9 mouse cellular contexts compared by ENCODE assay signal in genomic region chr2:119202914-119203453, GRCm38 (mm10). TPM values are rescaled to one million over a fixed set of nuclear protein-coding genes. Genes with fewer than 3 reads are reported as not detected.
DNase-seq lines count a peak whose midpoint lies in the region; ATAC-seq and TF ChIP-seq lines count a peak whose summit lies in the region.
"Had no signal": no experiment of that assay in that cellular context is flagged by ENCODE, and none has a peak within 500 bp of the region (broad histone marks: within the 10 kb centered on the region; RNA-seq: fewer than 3 reads in every experiment).

No protein-coding gene starts in this region.

- H3K9ac ChIP-seq in heart, embryonic 12.5 days: no peak overlapping the region
- H3K9ac ChIP-seq in forebrain, embryonic 13.5 days: no peak overlapping the region

- H3K4me1 ChIP-seq in heart, embryonic 12.5 days (replicated peaks): peaks cover 18% of the 10 kb centered on the region
- H3K4me1 ChIP-seq in cerebellum, adult 2 months (ENCODE audit: control insufficient read depth, insufficient read depth, low read length): no peaks in the 10 kb centered on the region; the same call in 1 of the 2 replicates
- H3K4me1 ChIP-seq in forebrain, embryonic 13.5 days: peaks cover 27% of the 10 kb centered on the region

- WGBS in heart, embryonic 12.5 days: 60% methylated on average over 5 of the region's 5 CpGs
- 53% methylated on average over 5 of the region's 5 CpGs for WGBS in cerebellum, adult 2 months
- 62% methylated on average over 5 of the region's 5 CpGs for WGBS in forebrain, embryonic 13.5 days

- no peak; the same call in 1 of the 2 replicates for ATAC-seq in heart, embryonic 12.5 days (ENCODE audit: insufficient number of reproducible peaks, low FRiP score)
- no peak for ATAC-seq in forebrain, embryonic 13.5 days

- H3K27me3 ChIP-seq in heart, embryonic 12.5 days (replicated peaks): no peaks in the 10 kb centered on the region
- H3K27me3 ChIP-seq in cerebellum, adult 2 months (ENCODE audit: control insufficient read depth, insufficient read depth, low read length): no peaks in the 10 kb centered on the region
- no peaks in the 10 kb centered on the region for H3K27me3 ChIP-seq in forebrain, embryonic 13.5 days

- no peak for TF ChIP-seq POLR2A in cerebellum, adult 2 months (IDR thresholded peaks at IDR 0.05; ENCODE audit: borderline replicate concordance, insufficient read depth, low read length)

- H3K27ac ChIP-seq in heart, embryonic 12.5 days (ENCODE audit: poor library complexity, severe bottlenecking): no peak overlapping the region
- no peak overlapping the region for H3K27ac ChIP-seq in cerebellum, adult 2 months (ENCODE audit: insufficient read depth, low read length)
- H3K27ac ChIP-seq in forebrain, embryonic 13.5 days: no peak overlapping the region
- H3K27ac ChIP-seq: forebrain, embryonic 10.5 days had no signal

- no peak for TF ChIP-seq CTCF in cerebellum, adult 2 months (IDR thresholded peaks at IDR 0.05; ENCODE audit: borderline replicate concordance, insufficient read depth, low read depth, low read length)

- no peak overlapping the region for H3K4me2 ChIP-seq in heart, embryonic 12.5 days
- H3K4me2 ChIP-seq in forebrain, embryonic 13.5 days: no peak overlapping the region

- DNase-seq in heart, adult 11 months: peak; percentile 94
- DNase-seq in right cerebral cortex, postnatal 4 days: peak; percentile 17
- DNase-seq in right cerebral cortex, adult 18-20 months: no peak
- peak; percentile 77 for DNase-seq in kidney, postnatal 10 days
- no peak for DNase-seq in frontal cortex, postnatal 25 days (ENCODE audit: low spot score in 2 of 2)
- no peak for DNase-seq in cerebellum, adult 2 months

- H3K9me3 ChIP-seq in heart, embryonic 12.5 days (replicated peaks): no peaks in the 10 kb centered on the region
- no peaks in the 10 kb centered on the region for H3K9me3 ChIP-seq in forebrain, embryonic 13.5 days (replicated peaks)
- H3K9me3 ChIP-seq: forebrain, embryonic 10.5 days had no signal

- no peaks in the 10 kb centered on the region for H3K36me3 ChIP-seq in heart, embryonic 12.5 days
- no peaks in the 10 kb centered on the region for H3K36me3 ChIP-seq in forebrain, embryonic 13.5 days (ENCODE audit: poor library complexity, severe bottlenecking)
- H3K36me3 ChIP-seq: forebrain, embryonic 10.5 days had no signal

- no peak overlapping the region for H3K4me3 ChIP-seq in heart, embryonic 12.5 days
- no peak overlapping the region for H3K4me3 ChIP-seq in cerebellum, adult 2 months (replicated peaks; ENCODE audit: insufficient read depth, low read depth, low read length)
- H3K4me3 ChIP-seq in forebrain, embryonic 13.5 days: no peak overlapping the region
- H3K4me3 ChIP-seq: forebrain, embryonic 10.5 days had no signal

RNA-seq across cellular contexts. Expression of gene Zfyve19, which starts 5.4 kb away (rescaled TPM):
- 31.6 and 36.5 TPM in 2 replicates for polyA plus RNA-seq in heart, embryonic 12.5 days (2016; fragmentation: Nextera tagmentation; extraction: Ambion mirVana)
- polyA plus RNA-seq in cerebellum, adult 2 months (2012; rRNA removed): 62.7 and 65.6 TPM in 2 replicates
- polyA plus RNA-seq in forebrain, embryonic 13.5 days (2015; fragmentation: Nextera tagmentation; extraction: Ambion mirVana): 49.3 and 53.9 TPM in 2 replicates

RNA-seq across cellular contexts. Expression of gene Dnajc17, which starts 5.6 kb away (rescaled TPM):
- polyA plus RNA-seq in heart, embryonic 12.5 days (2016; fragmentation: Nextera tagmentation; extraction: Ambion mirVana): 12.0 and 12.6 TPM in 2 replicates
- 23.0 and 23.7 TPM in 2 replicates for polyA plus RNA-seq in cerebellum, adult 2 months (2012; rRNA removed)
- 25.0 and 25.2 TPM in 2 replicates for polyA plus RNA-seq in forebrain, embryonic 13.5 days (2015; fragmentation: Nextera tagmentation; extraction: Ambion mirVana)

RNA-seq across cellular contexts. Expression of gene Ppp1r14d, which starts 26.7 kb away (rescaled TPM):
- not detected in 2 replicates for polyA plus RNA-seq in heart, embryonic 12.5 days (2016; fragmentation: Nextera tagmentation; extraction: Ambion mirVana)
- not detected in 2 replicates for polyA plus RNA-seq in cerebellum, adult 2 months (2012; rRNA removed)
- polyA plus RNA-seq in forebrain, embryonic 13.5 days (2015; fragmentation: Nextera tagmentation; extraction: Ambion mirVana): not detected in 2 replicates

RNA-seq across cellular contexts. Expression of gene Gm14137, which starts 28.7 kb away (rescaled TPM):
- polyA plus RNA-seq in heart, embryonic 12.5 days (2016; fragmentation: Nextera tagmentation; extraction: Ambion mirVana): 0.34 and 0.46 TPM in 2 replicates
- polyA plus RNA-seq in cerebellum, adult 2 months (2012; rRNA removed): not detected in 2 replicates
- polyA plus RNA-seq in forebrain, embryonic 13.5 days (2015; fragmentation: Nextera tagmentation; extraction: Ambion mirVana): 0.88 and 0.93 TPM in 2 replicates

RNA-seq across cellular contexts. Expression of gene Spint1, which starts 34.2 kb away (rescaled TPM):
- 0.82 and 1.00 TPM in 2 replicates for polyA plus RNA-seq in heart, embryonic 12.5 days (2016; fragmentation: Nextera tagmentation; extraction: Ambion mirVana)
- polyA plus RNA-seq in cerebellum, adult 2 months (2012; rRNA removed): 0.61 and 1.2 TPM in 2 replicates
- 0.26 and 0.52 TPM in 2 replicates for polyA plus RNA-seq in forebrain, embryonic 13.5 days (2015; fragmentation: Nextera tagmentation; extraction: Ambion mirVana)

Comparison
In these comparisons a context has a peak if more than half of its experiments do, and no peak if none do; other contexts are left out.
1. DNase-seq: peak in heart, adult 11 months (single experiment), right cerebral cortex, postnatal 4 days (single experiment) and kidney, postnatal 10 days (single experiment); none in right cerebral cortex, adult 18-20 months (single experiment), frontal cortex, postnatal 25 days (0 of 2) and cerebellum, adult 2 months (0 of 2).